Mouse (Mus musculus) embryonic facial prominence, embryonic 10.5 days (tissue): ENCODE results near the gene Xpnpep3. TPM values are rescaled to one million over a fixed set of nuclear protein-coding genes. Genes with fewer than 3 reads are reported as not detected.

Experiments
- DNase-seq: peaks from one replicate; pipeline ENCODE4 v3.0.0-alpha.2; 2017; ENCODE audit warnings: low spot score
- H3K27ac ChIP-seq: fragments of 300-500 bp; sonication (generic); replicated peaks from 2 replicates; pipeline ENCODE4 v1.5.1; 2016; ENCODE audit warnings: mild to moderate bottlenecking
- H3K27me3 ChIP-seq: fragments of 300-500 bp; sonication (generic); replicated peaks from 2 replicates; pipeline ENCODE4 v1.6.1; 2016; ENCODE audit warnings: low read depth, mild to moderate bottlenecking; ENCODE audit not compliant: poor library complexity, severe bottlenecking
- H3K36me3 ChIP-seq: fragments of 300-500 bp; sonication (generic); replicated peaks from 2 replicates; pipeline ENCODE4 v1.6.1; 2016; ENCODE audit warnings: mild to moderate bottlenecking, moderate library complexity
- H3K4me1 ChIP-seq: fragments of 300-500 bp; sonication (generic); 2 replicates; pipeline ENCODE4 v1.6.1; 2016
- H3K4me3 ChIP-seq: fragments of 300-500 bp; sonication (generic); 2 replicates; pipeline ENCODE4 v1.5.1; 2016; ENCODE audit warnings: mild to moderate bottlenecking, moderate library complexity
- H3K9me3 ChIP-seq: fragments of 300-500 bp; sonication (generic); 2 replicates; pipeline ENCODE4 v1.6.1; 2016; ENCODE audit warnings: mild to moderate bottlenecking
- WGBS: fragments of 180-500 bp; shearing (Covaris S2); methylation state at CpG from one replicate; pipeline ENCODE4 v1.1.7; 2016; 5-methylcytosine and 5-hydroxymethylcytosine counted together
- polyA plus RNA-seq: library from polyadenylated mRNA; unstranded; fragments of >200 nt; fragmentation: Nextera tagmentation; extraction: Ambion mirVana; gene quantifications from 2 replicates; pipeline ENCODE4 v1.2.1, GENCODE M21; 2016

Xpnpep3 gene
- polyA plus RNA-seq, 1 experiment from 2014 or later = 13.6 TPM

DNA sequence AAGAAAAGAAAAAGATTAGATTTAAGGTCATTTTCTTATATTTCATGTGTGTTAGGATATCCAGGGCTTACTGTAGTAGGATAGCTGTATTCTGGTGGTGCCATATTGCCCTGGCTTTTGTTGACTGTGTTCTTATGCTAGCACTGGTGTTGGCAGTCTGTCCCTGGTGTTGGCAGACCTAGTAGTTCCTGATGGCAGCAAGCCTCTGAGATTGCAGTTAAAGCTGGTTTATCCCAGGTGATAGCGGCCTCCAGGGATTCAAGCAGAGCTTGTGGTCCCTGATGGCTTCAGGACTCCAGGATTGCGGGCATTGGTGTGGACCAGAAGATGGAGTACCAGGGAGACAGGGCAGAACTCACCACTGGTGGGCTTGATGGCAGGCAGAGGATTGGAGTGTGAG is 103.5 kb downstream of the Xpnpep3 start:
- H3K4me3 ChIP-seq = no peak overlapping the region
- no peak overlapping the region for H3K27ac ChIP-seq
- H3K9me3 ChIP-seq = no peaks in the 10 kb centered on the region
- H3K36me3 ChIP-seq = no peaks in the 10 kb centered on the region
- no peak for DNase-seq
- H3K27me3 ChIP-seq = no peaks in the 10 kb centered on the region
- H3K4me1 ChIP-seq = no peaks in the 10 kb centered on the region
- WGBS = 95% methylated on average over 2 of the region's 2 CpGs

GRCm38 (mm10) chr15:81503995-81504394 is 104.1 kb downstream of the Xpnpep3 start:
- Histone ChIP-seq H3K4me3 (no peak overlapping the region), H3K27ac (no peak overlapping the region), H3K36me3 (no peaks in the 10 kb centered on the region), H3K9me3 (no peaks in the 10 kb centered on the region), H3K27me3 (no peaks in the 10 kb centered on the region), H3K4me1 (no peaks in the 10 kb centered on the region)
- 87% methylated on average over 2 of the region's 2 CpGs for WGBS
- DNase-seq = no peak

Other genes starting within 250 kb of the Xpnpep3 start
- 25.0 and 26.3 TPM in 2 replicates for gene Mrtfa, start 209.4 kb upstream of the Xpnpep3 start, polyA plus RNA-seq
- gene Mchr1, start 164.6 kb upstream of the Xpnpep3 start, polyA plus RNA-seq = 0.15 and 0.27 TPM in 2 replicates
- gene Slc25a17, start 39.3 kb upstream of the Xpnpep3 start, polyA plus RNA-seq = 83.0 and 94.0 TPM in 2 replicates
- 231 and 233 TPM in 2 replicates for gene St13, start 61 bp upstream of the Xpnpep3 start, polyA plus RNA-seq
- 3.0 and 3.1 TPM in 2 replicates for gene Dnajb7, start 8.2 kb downstream of the Xpnpep3 start, polyA plus RNA-seq
- 622 and 633 TPM in 2 replicates for gene Rbx1, start 66.2 kb downstream of the Xpnpep3 start, polyA plus RNA-seq
- gene Ep300, start 185.2 kb downstream of the Xpnpep3 start, polyA plus RNA-seq = 20.5 and 20.6 TPM in 2 replicates